Mouse (Mus musculus): ENCODE results near the gene Hdac7.

DNA sequence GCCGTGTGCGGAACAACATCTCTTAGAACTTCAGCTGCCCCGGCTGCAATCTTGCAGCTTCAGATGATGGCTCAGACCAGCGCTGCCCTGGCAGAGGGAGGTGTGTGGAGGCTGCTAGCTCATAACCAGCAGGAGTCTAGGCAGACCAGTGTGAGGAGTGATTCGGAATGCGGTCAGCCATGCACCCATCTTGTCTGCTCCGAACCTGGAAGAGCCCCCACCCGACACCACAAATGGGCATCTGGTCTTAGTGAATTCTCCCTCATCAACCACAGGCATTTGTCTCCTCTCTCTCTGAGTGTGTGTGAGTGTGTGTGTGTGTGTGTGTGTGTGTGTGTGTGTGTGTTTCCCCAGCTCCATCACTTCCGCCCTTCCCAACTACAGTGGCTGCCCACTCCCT, 24.4 kb downstream of the Hdac7 start:
- TF ChIP-seq POLR2A (IDR thresholded peaks at IDR 0.05; ENCODE audit: extremely low read depth, insufficient read depth, low read length) (no peak), CTCF (IDR thresholded peaks at IDR 0.05; ENCODE audit: extremely low read depth, insufficient read depth, low read length) (no peak)

Measured in cortical plate, adult 2 months (tissue).